Mouse (Mus musculus): ENCODE data around the gene S100a13.

The S100a13 gene

DNA sequence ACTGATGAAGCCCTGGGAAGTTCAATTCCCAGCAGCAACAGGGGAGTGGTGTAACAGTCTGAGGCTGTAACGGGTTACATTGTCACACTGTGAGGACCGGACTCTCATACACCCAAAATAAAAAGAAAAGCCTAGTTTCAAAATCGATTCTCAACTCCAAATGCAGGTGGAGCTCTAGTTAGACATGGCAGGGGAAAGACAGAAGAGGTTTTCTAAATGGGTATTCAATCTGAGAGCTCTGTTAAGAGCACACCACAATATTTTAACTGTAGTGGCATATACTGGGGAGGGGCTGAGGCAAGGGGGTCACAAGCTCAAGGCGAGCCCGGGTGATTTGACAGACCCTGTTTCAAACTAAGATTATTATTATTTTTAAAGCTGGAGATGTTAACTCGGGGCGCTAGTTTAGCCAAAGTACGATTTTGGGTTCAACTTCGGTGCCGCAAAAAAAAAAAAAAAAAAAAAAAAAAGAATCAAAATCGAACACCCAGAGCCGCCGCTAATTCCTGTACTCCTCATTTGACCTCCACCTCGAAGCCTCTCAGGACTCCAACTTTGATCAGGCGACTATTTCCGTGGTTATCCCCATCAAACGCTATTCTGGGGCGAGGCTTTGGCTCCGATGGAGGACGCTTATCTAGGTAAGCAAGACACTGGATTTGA is 5.8 kb upstream of the S100a13 start:
- no peak for DNase-seq

DNA sequence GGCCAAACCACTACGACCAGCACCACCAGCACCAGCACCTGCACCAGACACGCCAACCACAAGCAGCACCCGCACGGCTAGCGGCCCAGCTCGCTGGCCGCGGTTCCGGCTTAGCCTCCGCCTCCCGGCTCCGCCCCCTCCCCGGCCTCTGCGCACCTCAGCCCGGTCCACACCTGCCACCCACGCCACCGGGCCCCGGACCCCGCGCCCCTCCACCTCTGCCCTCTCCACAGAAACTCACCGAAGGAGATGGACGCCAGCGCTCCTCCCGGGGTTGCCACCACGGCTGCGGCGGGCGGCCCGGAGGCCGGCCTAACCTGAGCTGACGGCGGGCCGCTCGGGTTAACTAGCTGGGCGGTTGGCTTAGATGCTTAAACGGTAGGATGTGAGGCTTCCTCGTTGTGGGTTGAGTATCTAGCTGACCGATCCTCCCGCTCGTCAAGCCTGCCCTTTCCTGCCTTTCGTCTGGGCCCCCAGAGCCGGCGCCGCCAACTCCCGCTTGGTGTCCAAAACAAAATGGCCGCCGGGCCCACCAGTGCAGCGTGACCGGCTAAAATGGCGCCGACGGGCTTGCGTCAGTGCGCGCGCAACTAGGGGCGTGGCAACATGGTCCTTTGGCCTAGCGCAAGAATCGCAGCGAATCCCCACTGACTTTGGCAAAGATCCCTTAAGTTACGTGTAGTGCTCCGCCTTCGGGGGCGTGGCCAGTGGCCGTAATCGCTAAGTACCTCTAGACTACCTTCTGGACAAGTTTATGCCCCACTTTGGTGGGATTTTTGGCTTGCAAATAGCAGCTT is 5.1 kb upstream of the S100a13 start, which contains the start of gene Chtop:
TSS of gene Chtop (minus strand) at position 549 of the 797 bp plus-strand sequence.
- peak; percentile 100 for DNase-seq

GRCm38 (mm10) chr3:90509747-90510123 is 4.5 kb upstream of the S100a13 start:
- no peak for DNase-seq

DNA sequence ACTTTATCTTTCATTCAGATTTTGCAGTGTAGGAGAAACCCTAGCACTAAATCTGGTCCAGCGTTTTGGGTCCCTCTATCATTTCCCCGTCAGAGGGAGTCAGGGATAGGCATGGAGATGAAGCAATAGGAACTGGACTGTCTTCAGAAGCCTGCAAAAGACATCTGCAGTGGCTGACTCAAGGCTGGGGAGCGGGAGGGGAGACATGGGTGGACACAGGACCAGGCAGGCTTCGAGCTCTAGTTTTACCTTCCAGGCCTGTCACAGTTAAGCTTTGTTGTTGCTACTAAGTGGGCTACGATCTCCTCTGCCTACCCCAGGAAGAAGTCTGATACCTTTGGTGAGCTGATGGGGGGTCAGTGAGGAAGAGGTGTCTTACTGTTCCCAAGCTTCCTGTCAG is 2.0 kb upstream of the S100a13 start:
- DNase-seq = no peak

DNA sequence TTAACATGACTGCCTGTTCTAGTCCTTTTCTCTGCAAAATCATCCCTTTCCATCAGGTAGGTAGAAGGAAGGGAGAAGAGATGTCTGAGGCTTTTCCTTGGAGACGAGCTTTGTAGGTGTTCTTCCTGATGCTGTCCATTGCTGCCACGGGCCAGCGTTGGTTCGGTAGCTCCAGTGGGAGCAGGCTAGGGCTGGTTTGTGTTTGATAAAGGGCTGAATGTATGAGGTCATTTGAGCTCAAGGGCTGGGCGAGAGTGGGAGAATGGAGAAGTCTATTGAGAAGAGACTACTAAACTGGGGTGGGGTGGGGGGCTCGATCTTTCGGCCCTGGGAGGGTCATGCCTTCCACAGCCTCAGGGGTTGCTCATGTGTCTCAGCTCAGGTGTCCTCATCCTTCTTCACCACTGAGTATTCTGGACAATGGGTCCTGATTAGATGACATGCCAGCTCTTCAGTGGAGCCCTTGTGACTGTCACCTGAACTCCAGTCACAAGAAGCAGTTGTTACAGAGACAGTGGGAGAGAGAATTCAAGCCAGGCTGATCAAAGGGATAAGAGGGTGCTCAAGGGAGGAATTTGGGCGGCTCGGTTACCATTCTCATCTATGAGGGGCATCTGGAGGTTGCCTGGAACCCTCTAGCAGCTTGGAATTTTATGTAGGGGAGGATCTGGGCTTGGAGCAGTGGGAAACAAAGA is 1.1 kb upstream of the S100a13 start:
- DNase-seq = no peak

GRCm38 (mm10) chr3:90514691-90515090 is 456 bp downstream of the S100a13 start:
- peak; percentile 82 for DNase-seq

DNA sequence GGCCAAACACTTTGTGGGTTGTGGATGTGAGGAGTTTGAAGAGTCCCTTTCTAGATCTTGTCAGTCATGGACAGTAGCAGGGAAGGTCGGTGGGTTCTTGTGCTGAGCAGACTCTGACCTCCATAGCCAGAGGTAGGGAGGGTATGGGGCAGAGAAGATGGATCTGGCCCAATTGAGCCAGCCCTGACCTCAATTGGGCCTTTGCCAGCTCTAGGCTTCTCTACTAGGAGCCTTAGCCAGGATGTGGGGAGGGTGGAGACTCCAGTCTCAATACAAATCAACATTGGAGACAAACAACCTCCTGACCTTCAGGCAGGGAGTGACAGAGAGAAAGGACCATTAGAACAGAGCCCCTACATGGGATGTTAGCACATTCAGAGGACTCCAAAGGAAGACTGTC is 1.0 kb downstream of the S100a13 start:
- peak; percentile 71 for DNase-seq

DNA sequence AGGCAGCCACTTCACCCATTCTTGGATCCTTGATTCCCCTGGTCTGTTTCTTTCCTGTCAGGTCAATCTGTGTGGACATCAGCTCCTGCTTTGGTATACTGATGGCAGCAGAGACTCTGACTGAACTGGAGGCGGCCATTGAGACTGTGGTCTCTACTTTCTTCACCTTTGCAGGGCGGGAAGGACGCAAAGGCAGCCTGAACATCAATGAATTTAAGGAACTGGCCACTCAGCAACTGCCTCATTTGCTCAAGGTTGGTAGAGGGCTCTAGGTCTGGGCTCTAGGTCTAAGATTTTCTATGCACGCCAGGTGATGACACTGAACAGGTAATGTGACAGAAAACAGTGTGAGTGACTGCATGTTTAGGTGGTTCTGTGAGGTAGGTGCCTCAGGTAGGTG is 1.6 kb downstream of the S100a13 start:
- DNase-seq = no peak

DNA sequence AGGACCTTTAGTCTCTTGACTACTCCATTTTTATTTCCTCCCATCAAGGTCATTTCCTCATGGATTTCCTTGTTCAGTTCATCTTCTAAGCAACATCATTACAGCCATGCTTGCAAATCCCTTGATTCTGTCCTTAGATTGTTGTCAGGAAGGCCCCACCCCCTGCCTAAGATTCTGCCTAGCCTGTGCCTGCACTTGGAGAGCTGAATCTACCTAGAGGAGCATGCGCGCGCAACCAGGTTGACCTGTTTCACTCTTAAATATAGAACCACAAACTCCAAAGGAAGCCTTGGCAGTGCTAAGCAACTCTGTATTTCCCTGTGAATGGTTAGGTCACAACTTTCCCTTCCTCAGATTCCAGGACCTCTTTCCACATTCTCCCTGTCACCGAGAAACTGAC is 3.5 kb downstream of the S100a13 start:
- no peak for DNase-seq

GRCm38 (mm10) chr3:90525421-90525820 is 11.2 kb downstream of the S100a13 start:
- peak; percentile 76 for DNase-seq

DNA sequence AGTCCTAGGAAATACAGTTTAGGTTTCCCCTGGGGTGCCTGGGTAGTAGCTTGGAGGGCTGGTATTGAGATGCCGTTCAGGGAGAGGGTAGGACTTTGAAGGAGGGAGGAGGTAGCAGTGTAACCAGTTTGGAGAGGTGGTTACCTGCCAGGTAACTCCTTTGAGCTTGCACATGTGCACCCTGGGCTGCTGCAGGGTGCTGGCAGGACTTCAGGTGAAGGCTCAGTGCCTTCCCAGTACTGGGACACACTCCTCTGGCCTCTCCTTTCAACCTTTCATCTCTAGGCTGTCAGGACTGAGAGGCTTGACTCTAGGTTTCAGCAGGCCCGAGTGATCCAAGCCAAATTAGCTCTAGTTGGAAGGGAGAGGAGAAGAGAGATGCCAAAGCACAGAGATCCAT is 11.8 kb downstream of the S100a13 start:
- no peak for DNase-seq

GRCm38 (mm10) chr3:90526580-90526979 is 12.3 kb downstream of the S100a13 start, which contains the start of gene S100a14:
S100a14 (plus strand) TSS chr3:90526856.
- no peak for DNase-seq

DNA sequence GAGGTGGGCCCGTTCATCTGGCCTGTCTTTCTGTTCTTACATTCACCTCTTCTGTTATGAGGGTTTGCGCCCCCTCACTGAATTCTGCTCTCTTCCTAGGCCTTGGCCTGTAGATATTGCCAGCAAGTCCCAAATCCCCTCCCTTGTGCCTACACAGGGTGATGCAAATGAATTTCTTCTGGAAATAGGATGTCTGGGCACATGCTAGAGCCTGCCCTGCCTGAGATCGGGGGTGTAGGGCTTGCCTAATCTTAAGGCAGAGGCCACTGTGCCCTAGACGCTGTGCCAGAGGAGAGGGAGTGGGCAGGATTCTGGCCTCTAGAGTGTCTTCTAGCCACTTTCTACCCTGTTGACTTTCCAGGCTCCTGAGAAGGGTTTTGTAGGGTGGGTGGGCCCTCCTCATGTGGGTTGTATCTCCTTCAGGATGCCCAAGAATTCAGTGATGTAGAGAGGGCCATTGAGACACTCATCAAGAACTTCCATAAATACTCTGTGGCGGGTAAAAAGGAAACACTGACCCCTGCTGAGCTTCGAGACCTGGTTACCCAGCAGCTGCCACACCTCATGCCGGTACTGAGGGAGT is 13.1 kb downstream of the S100a13 start:
- no peak for DNase-seq

GRCm38 (mm10) chr3:90531713-90532112 is 17.5 kb downstream of the S100a13 start:
- DNase-seq = no peak

GRCm38 (mm10) chr3:90535446-90535845 is 21.2 kb downstream of the S100a13 start:
- no peak for DNase-seq

GRCm38 (mm10) chr3:90537141-90537904 is 23.1 kb downstream of the S100a13 start, which contains the start of gene S100a16:
S100a16 (plus strand) TSS chr3:90537254.
- DNase-seq = peak; percentile 89

GRCm38 (mm10) chr3:90537905-90538296 is 23.7 kb downstream of the S100a13 start:
- DNase-seq = no peak

- DNase-seq = peak; percentile 69
Observed at GRCm38 (mm10) chr3:90540904-90541303, 26.7 kb downstream of the S100a13 start.

- peak; percentile 63 for DNase-seq
Observed at GRCm38 (mm10) chr3:90549676-90550420, 35.6 kb downstream of the S100a13 start.

DNA sequence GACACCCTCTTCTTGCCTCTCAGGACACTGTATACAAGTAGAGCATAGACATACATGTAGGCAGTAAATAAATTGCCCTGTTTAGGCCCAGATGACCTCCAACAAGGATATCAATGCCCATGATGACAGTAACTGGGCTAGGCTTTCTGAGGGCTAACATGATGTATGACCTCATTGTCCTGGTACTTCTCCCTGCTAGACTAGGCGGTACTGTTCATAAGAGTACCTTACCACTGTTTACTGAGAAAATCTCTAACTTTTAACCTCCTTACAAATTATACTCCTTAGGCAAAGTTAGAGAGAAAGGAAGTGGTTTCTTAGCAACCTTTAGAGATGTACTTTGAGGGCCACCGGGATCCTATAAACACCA is 36.2 kb downstream of the S100a13 start:
- DNase-seq = no peak

- DNase-seq = no peak
Observed at GRCm38 (mm10) chr3:90552231-90552630, 38.0 kb downstream of the S100a13 start.

- peak; percentile 38 for DNase-seq
Observed at GRCm38 (mm10) chr3:90555954-90556353, 41.7 kb downstream of the S100a13 start.

Measured in kidney, postnatal 14 days (tissue).